In the genomic region with DNA sequence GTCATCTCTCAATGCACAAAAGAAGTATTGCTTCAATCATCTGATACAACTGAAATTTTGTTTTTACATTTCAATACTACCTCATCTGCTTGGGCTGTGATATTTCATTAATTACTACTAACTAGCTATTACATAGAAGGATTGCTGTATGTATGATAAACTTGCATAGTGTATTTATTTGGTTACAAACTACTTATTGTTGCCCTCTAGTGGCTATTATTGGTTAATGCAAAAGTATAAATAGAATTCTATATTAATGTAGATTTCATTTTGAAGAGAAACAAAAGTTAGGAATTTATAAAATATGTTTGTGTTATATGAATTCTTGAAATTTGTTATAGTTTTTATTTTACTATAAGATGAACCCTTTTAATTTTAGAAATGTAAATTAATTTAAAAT, we compare ENCODE assay signal across 16 mouse cellular contexts.
DNase-seq lines count a peak whose midpoint lies in the region; ATAC-seq and TF ChIP-seq lines count a peak whose summit lies in the region.
"Had no signal": no experiment of that assay in that cellular context is flagged by ENCODE, and none has a peak within 500 bp of the region (broad histone marks: within the 10 kb centered on the region; RNA-seq: fewer than 3 reads in every experiment).

No protein-coding gene starts in this region.

- no peaks in the 10 kb centered on the region for H3K27me3 ChIP-seq in kidney, postnatal 0 days (ENCODE audit: insufficient read depth, low read length)
- no peaks in the 10 kb centered on the region for H3K27me3 ChIP-seq in kidney, embryonic 16.5 days (ENCODE audit: insufficient read depth, low read length)
- H3K27me3 ChIP-seq: heart, embryonic 12.5 days; kidney, embryonic 15.5 days; limb, embryonic 15.5 days; midbrain, embryonic 12.5 days had no signal

- no peaks in the 10 kb centered on the region for H3K36me3 ChIP-seq in kidney, postnatal 0 days (ENCODE audit: insufficient read depth, low read length)
- H3K36me3 ChIP-seq in kidney, embryonic 16.5 days (ENCODE audit: insufficient read depth, low read length), result no peaks in the 10 kb centered on the region
- H3K36me3 ChIP-seq: heart, embryonic 12.5 days; kidney, embryonic 15.5 days; limb, embryonic 15.5 days; midbrain, embryonic 12.5 days had no signal

- no peak overlapping the region for H3K27ac ChIP-seq in kidney, postnatal 0 days
- H3K27ac ChIP-seq in kidney, embryonic 16.5 days (ENCODE audit: low read length), result no peak overlapping the region
- H3K27ac ChIP-seq: kidney, embryonic 15.5 days; limb, embryonic 15.5 days; midbrain, embryonic 12.5 days had no signal

- peak; percentile 52 for TF ChIP-seq CTCF in kidney, postnatal 0 days (IDR thresholded peaks at IDR 0.05; ENCODE audit: low read depth)

- no peak overlapping the region for H3K4me3 ChIP-seq in kidney, postnatal 0 days (replicated peaks; ENCODE audit: low read depth, low read length)
- no peak overlapping the region for H3K4me3 ChIP-seq in kidney, embryonic 16.5 days (ENCODE audit: low read length)
- H3K4me3 ChIP-seq: heart, embryonic 12.5 days; kidney, embryonic 15.5 days; limb, embryonic 15.5 days; midbrain, embryonic 12.5 days had no signal

- ATAC-seq in kidney, postnatal 0 days (replicated peaks; ENCODE audit: low FRiP score, low read depth), result no peak
- ATAC-seq in kidney, embryonic 16.5 days (ENCODE audit: low FRiP score, low TSS enrichment), result no peak

- DNase-seq in embryo, embryonic 11 days, result peak; percentile 3
- no peak for DNase-seq in embryo, embryonic 10 days (ENCODE audit: low spot score)
- DNase-seq in kidney, postnatal 0 days (ENCODE audit: low spot score), result peak; percentile 32
- DNase-seq in 3T3-L1 (ENCODE audit: low read depth, low spot score) (peak; percentile 18), MN1 (ENCODE audit: low spot score) (peak; percentile 5)
- no peak for DNase-seq in left cerebral cortex, postnatal 4 days
- DNase-seq in left cerebral cortex, adult 9 months (ENCODE audit: low spot score in 2 of 2), result no peak
- DNase-seq: adrenal gland, adult 8-10 months; cerebellum, adult 18-20 months; heart, postnatal 4 days; lung, adult 18-20 months had no signal

- no peaks in the 10 kb centered on the region for H3K4me1 ChIP-seq in kidney, postnatal 0 days (replicated peaks; ENCODE audit: insufficient read depth, low read length)
- no peaks in the 10 kb centered on the region for H3K4me1 ChIP-seq in kidney, embryonic 16.5 days (ENCODE audit: insufficient read depth, low read length)
- H3K4me1 ChIP-seq: heart, embryonic 12.5 days; kidney, embryonic 15.5 days; limb, embryonic 15.5 days; midbrain, embryonic 12.5 days had no signal

- no peak overlapping the region for H3K9ac ChIP-seq in kidney, postnatal 0 days (ENCODE audit: low read depth, low read length)
- H3K9ac ChIP-seq in kidney, embryonic 16.5 days (replicated peaks; ENCODE audit: low read length), result no peak overlapping the region
- H3K9ac ChIP-seq: heart, embryonic 12.5 days; kidney, embryonic 15.5 days; limb, embryonic 15.5 days; midbrain, embryonic 12.5 days had no signal

- no peaks in the 10 kb centered on the region for H3K9me3 ChIP-seq in kidney, postnatal 0 days (replicated peaks; ENCODE audit: low read length)
- H3K9me3 ChIP-seq in kidney, embryonic 16.5 days (ENCODE audit: low read length), result no peaks in the 10 kb centered on the region
- H3K9me3 ChIP-seq: heart, embryonic 12.5 days; kidney, embryonic 15.5 days; limb, embryonic 15.5 days; midbrain, embryonic 12.5 days had no signal

- H3K4me2 ChIP-seq in kidney, postnatal 0 days (ENCODE audit: low read length), result no peak overlapping the region
- no peak overlapping the region for H3K4me2 ChIP-seq in kidney, embryonic 16.5 days (replicated peaks; ENCODE audit: low read depth, low read length)
- H3K4me2 ChIP-seq: heart, embryonic 12.5 days; kidney, embryonic 15.5 days; limb, embryonic 15.5 days; midbrain, embryonic 12.5 days had no signal

- intact Hi-C loops in left cerebral cortex, postnatal 4 days (cut with DNase I), result no loop called here

Comparison
In these comparisons a context has a peak if more than half of its experiments do, and no peak if none do; other contexts are left out.
1. DNase-seq: peak in embryo, embryonic 11 days (single experiment), kidney, postnatal 0 days (single experiment), 3T3-L1 (single experiment) and MN1 (single experiment); none in embryo, embryonic 10 days (single experiment), left cerebral cortex, postnatal 4 days (single experiment) and left cerebral cortex, adult 9 months (0 of 2).